7 mouse cellular contexts compared by ENCODE assay signal in the genomic region with DNA sequence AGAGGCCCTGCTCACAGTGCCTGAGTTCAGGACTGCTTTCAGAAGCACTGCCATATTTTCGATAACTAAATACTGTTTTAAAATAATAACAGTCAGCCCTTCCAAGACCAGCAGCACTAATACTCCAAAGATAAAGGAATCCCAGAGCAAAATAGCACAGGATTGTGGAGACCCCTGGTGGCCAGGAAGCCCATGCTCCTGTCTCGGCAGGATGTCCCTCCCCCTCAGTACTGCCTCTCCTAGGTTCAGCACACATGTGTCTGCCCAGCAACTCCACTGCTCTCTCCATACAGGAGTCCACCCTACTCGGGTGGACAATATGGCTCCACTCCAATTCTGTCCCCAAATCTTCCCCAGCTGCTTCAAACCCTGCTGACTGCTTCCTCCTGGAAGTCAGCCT. TPM values are rescaled to one million over a fixed set of nuclear protein-coding genes. Genes with fewer than 3 reads are reported as not detected.
DNase-seq lines count a peak whose midpoint lies in the region; ATAC-seq and TF ChIP-seq lines count a peak whose summit lies in the region.

No protein-coding gene starts in this region.

- H3K4me2 ChIP-seq in midbrain, embryonic 11.5 days: no peak overlapping the region

- WGBS in embryonic facial prominence, embryonic 10.5 days: 25% methylated on average over 3 of the region's 3 CpGs
- 26% methylated on average over 3 of the region's 3 CpGs for WGBS in midbrain, embryonic 11.5 days

- peak; percentile 60 to 66 for DNase-seq in adrenal gland, adult 18-20 months (ENCODE audit: low spot score in 2 of 2)
- peak; percentile 74 for DNase-seq in embryonic facial prominence, embryonic 10.5 days (ENCODE audit: low spot score)
- peak; percentile 83 to 87 for DNase-seq in heart, postnatal 10 days
- peak; percentile 75 to 77 for DNase-seq in left cerebral cortex, adult 2 months (ENCODE audit: extremely low spot score in 1 of 2, low spot score in 2 of 2)
- peak; percentile 85 for DNase-seq in midbrain, embryonic 11.5 days (ENCODE audit: low spot score, missing footprints)
- peak; percentile 59 to 81 for DNase-seq in spleen, postnatal 4 days (ENCODE audit: low spot score in 2 of 2)

- no peak overlapping the region for H3K27ac ChIP-seq in embryonic facial prominence, embryonic 10.5 days (replicated peaks)
- H3K27ac ChIP-seq in left cerebral cortex, adult 2 months: no peak overlapping the region
- no peak overlapping the region for H3K27ac ChIP-seq in midbrain, embryonic 11.5 days (ENCODE audit: low read depth, low read length)

- peaks cover 3% of the 10 kb centered on the region; the same call in 1 of the 2 replicates for H3K27me3 ChIP-seq in E14TG2a.4 (ENCODE audit: insufficient read depth, low read length)
- H3K27me3 ChIP-seq in embryonic facial prominence, embryonic 10.5 days (replicated peaks; ENCODE audit: low read depth, poor library complexity, severe bottlenecking): peaks cover 12% of the 10 kb centered on the region; the same call in 1 of the 2 replicates
- H3K27me3 ChIP-seq in midbrain, embryonic 11.5 days (ENCODE audit: control insufficient read depth, insufficient read depth, low read length): no peaks in the 10 kb centered on the region

- TF ChIP-seq CTCF in E14TG2a.4 (conservative IDR thresholded peaks at IDR 0.05; ENCODE audit: low read length): peak; percentile 41
- TF ChIP-seq CTCF in left cerebral cortex, adult 2 months (IDR thresholded peaks at IDR 0.05): peak; percentile 85

- no peak overlapping the region for H3K4me3 ChIP-seq in E14TG2a.4 (replicated peaks; ENCODE audit: low read length)
- no peak overlapping the region for H3K4me3 ChIP-seq in embryonic facial prominence, embryonic 10.5 days
- H3K4me3 ChIP-seq in left cerebral cortex, adult 2 months: no peak overlapping the region
- H3K4me3 ChIP-seq in midbrain, embryonic 11.5 days (ENCODE audit: low read depth, low read length): no peak overlapping the region

- 0 out of 2 replicates have a peak, but pooled peaks have one; percentile 33 for ATAC-seq in midbrain, embryonic 11.5 days (ENCODE audit: low FRiP score)

- H3K9ac ChIP-seq in midbrain, embryonic 11.5 days (ENCODE audit: low read length): no peak overlapping the region

- no peaks in the 10 kb centered on the region for H3K36me3 ChIP-seq in E14TG2a.4 (ENCODE audit: insufficient read depth, low read length)
- no peaks in the 10 kb centered on the region for H3K36me3 ChIP-seq in embryonic facial prominence, embryonic 10.5 days (replicated peaks)
- H3K36me3 ChIP-seq in midbrain, embryonic 11.5 days (ENCODE audit: control insufficient read depth, insufficient read depth, low read length): no peaks in the 10 kb centered on the region

- H3K4me1 ChIP-seq in E14TG2a.4 (replicated peaks; ENCODE audit: low read depth, low read length): peaks cover 8% of the 10 kb centered on the region; the same call in 1 of the 2 replicates
- H3K4me1 ChIP-seq in embryonic facial prominence, embryonic 10.5 days: peaks cover 8% of the 10 kb centered on the region; the same call in 1 of the 2 replicates
- no peaks in the 10 kb centered on the region for H3K4me1 ChIP-seq in midbrain, embryonic 11.5 days (ENCODE audit: control insufficient read depth, insufficient read depth, low read length)

- no peaks in the 10 kb centered on the region for H3K9me3 ChIP-seq in E14TG2a.4 (ENCODE audit: low read length)
- no peaks in the 10 kb centered on the region for H3K9me3 ChIP-seq in embryonic facial prominence, embryonic 10.5 days
- H3K9me3 ChIP-seq in midbrain, embryonic 11.5 days (ENCODE audit: control insufficient read depth, low read length): no peaks in the 10 kb centered on the region

- intact Hi-C loops in heart, postnatal 10 days (cut with DNase I): loop anchor here (2.0 to 5.0 kb wide), 5 partner anchors 113 to 589 kb away; no protein-coding TSS in a partner anchor
- intact Hi-C loops in left cerebral cortex, adult 2 months (cut with DNase I): loop anchor here (2.0 to 5.0 kb wide), 2 partner anchors 109 to 588 kb away; no protein-coding TSS in a partner anchor

RNA-seq across cellular contexts. Expression of a gene that starts 12.4 kb away (rescaled TPM):
- total RNA-seq in adrenal gland, adult 18-20 months (2021): 1 to 10 TPM; 7.0 to 9.2 TPM
- polyA plus RNA-seq in embryonic facial prominence, embryonic 10.5 days (2016; fragmentation: Nextera tagmentation; extraction: Ambion mirVana): 1.5 and 2.9 TPM in 2 replicates
- 10 to 100 TPM; 18.4 to 19.3 TPM for total RNA-seq in heart, postnatal 10 days (2021)
- 1 to 10 TPM; 8.0 to 8.4 TPM for total RNA-seq in left cerebral cortex, adult 2 months (2021)
- 3.6 and 4.4 TPM in 2 replicates for polyA plus RNA-seq in midbrain, embryonic 11.5 days (2014; fragmentation: Nextera tagmentation; extraction: Ambion mirVana)
